ENCODE assay signal across 12 mouse cellular contexts in the genomic region with DNA sequence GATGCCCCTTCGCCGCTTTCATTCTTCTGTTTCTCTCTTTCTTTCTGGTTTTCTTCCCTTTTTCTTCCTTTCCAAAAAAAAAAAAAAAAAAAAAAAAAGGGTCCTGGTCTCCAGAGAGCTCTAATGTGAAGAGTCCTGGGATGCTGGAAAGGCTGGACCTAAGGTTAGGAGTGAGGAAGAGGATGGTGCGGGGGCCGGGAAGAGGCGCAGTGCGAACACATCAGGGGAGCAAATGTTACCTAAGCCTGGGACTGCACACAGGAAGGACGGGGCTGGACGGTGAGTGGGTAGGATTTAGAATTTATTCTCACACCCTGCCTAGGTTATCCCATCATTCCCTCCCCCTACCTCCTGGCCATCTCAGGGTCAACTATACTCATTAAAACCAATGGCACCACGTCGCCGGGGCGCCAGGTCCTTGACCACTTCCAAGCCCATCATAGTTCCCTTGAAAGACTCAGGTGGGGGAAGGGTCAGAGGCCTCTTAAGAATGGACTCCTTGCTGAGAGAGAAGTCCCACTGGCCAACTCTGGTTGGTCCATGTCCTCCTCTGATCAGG. TPM values are rescaled to one million over a fixed set of nuclear protein-coding genes. Genes with fewer than 3 reads are reported as not detected.
DNase-seq lines count a peak whose midpoint lies in the region; ATAC-seq and TF ChIP-seq lines count a peak whose summit lies in the region.
"Had no signal": no experiment of that assay in that cellular context is flagged by ENCODE, and none has a peak within 500 bp of the region (broad histone marks: within the 10 kb centered on the region; RNA-seq: fewer than 3 reads in every experiment).

No protein-coding gene starts in this region.

- TF ChIP-seq CTCF in brain, embryonic 14.5 days (IDR thresholded peaks at IDR 0.05; ENCODE audit: borderline replicate concordance, extremely low read depth, insufficient read depth, insufficient read length): no peak

- H3K9me3 ChIP-seq in heart, embryonic 11.5 days (replicated peaks; ENCODE audit: control insufficient read depth, low read length): no peaks in the 10 kb centered on the region
- no peaks in the 10 kb centered on the region for H3K9me3 ChIP-seq in forebrain, embryonic 14.5 days (replicated peaks; ENCODE audit: control insufficient read depth, low read length)
- peaks cover 17% of the 10 kb centered on the region for H3K9me3 ChIP-seq in midbrain, embryonic 10.5 days (replicated peaks)
- H3K9me3 ChIP-seq: liver, embryonic 15.5 days had no signal

- no peak overlapping the region for H3K27ac ChIP-seq in heart, embryonic 11.5 days (ENCODE audit: low read depth, low read length)
- H3K27ac ChIP-seq in forebrain, embryonic 14.5 days (ENCODE audit: low read depth, low read length): peak overlapping the region; percentile 96
- peak overlapping the region; percentile 89 for H3K27ac ChIP-seq in midbrain, embryonic 10.5 days (replicated peaks)
- H3K27ac ChIP-seq: liver, embryonic 15.5 days had no signal

- ATAC-seq in heart, embryonic 11.5 days (replicated peaks; ENCODE audit: insufficient number of reproducible peaks, low FRiP score, low TSS enrichment): no peak
- peak; percentile 19 for ATAC-seq in forebrain, embryonic 14.5 days
- ATAC-seq: activated CD4-positive, CD25-positive, alpha-beta regulatory T cell, adult 4 months had no signal

- peaks cover 30% of the 10 kb centered on the region for H3K4me1 ChIP-seq in heart, embryonic 11.5 days (ENCODE audit: control insufficient read depth, insufficient read depth, low read length)
- H3K4me1 ChIP-seq in forebrain, embryonic 14.5 days (ENCODE audit: control insufficient read depth, insufficient read depth, low read length): peaks cover 76% of the 10 kb centered on the region
- H3K4me1 ChIP-seq in midbrain, embryonic 10.5 days: peaks cover 94% of the 10 kb centered on the region
- H3K4me1 ChIP-seq: liver, embryonic 15.5 days had no signal

- 36% methylated on average over 12 of the region's 12 CpGs for WGBS in heart, embryonic 11.5 days (ENCODE audit: insufficient replicate concordance)
- 1% methylated on average over 12 of the region's 12 CpGs for WGBS in forebrain, embryonic 14.5 days
- WGBS in midbrain, embryonic 10.5 days: 9% methylated on average over 12 of the region's 12 CpGs

- no peaks in the 10 kb centered on the region for H3K36me3 ChIP-seq in heart, embryonic 11.5 days (ENCODE audit: control insufficient read depth, insufficient read depth, low read length)
- no peaks in the 10 kb centered on the region for H3K36me3 ChIP-seq in forebrain, embryonic 14.5 days (ENCODE audit: control insufficient read depth, insufficient read depth, low read length)
- peaks cover 45% of the 10 kb centered on the region for H3K36me3 ChIP-seq in midbrain, embryonic 10.5 days
- H3K36me3 ChIP-seq: liver, embryonic 15.5 days had no signal

- no peak for TF ChIP-seq POLR2A in brain, embryonic 14.5 days (IDR thresholded peaks at IDR 0.05; ENCODE audit: borderline replicate concordance, extremely low read depth, insufficient read depth, insufficient read length, poor library complexity, severe bottlenecking)

- no peak overlapping the region for H3K9ac ChIP-seq in heart, embryonic 11.5 days (ENCODE audit: low read depth, low read length)
- H3K9ac ChIP-seq in forebrain, embryonic 14.5 days (ENCODE audit: low read length): peak overlapping the region; percentile 40
- H3K9ac ChIP-seq: liver, embryonic 15.5 days had no signal

- H3K27me3 ChIP-seq in heart, embryonic 11.5 days (ENCODE audit: control insufficient read depth, insufficient read depth, low read length): no peaks in the 10 kb centered on the region
- no peaks in the 10 kb centered on the region for H3K27me3 ChIP-seq in forebrain, embryonic 14.5 days (replicated peaks; ENCODE audit: control insufficient read depth, insufficient read depth, low read length)
- H3K27me3 ChIP-seq in midbrain, embryonic 10.5 days (ENCODE audit: low read depth, poor library complexity, severe bottlenecking): no peaks in the 10 kb centered on the region

- peak overlapping the region; percentile 68 for H3K4me2 ChIP-seq in heart, embryonic 11.5 days
- H3K4me2 ChIP-seq in forebrain, embryonic 14.5 days (ENCODE audit: low read length): peak overlapping the region; percentile 56
- H3K4me2 ChIP-seq: liver, embryonic 15.5 days had no signal

- H3K4me3 ChIP-seq in heart, embryonic 11.5 days (ENCODE audit: low read depth, low read length): peak overlapping the region; percentile 31
- H3K4me3 ChIP-seq in forebrain, embryonic 14.5 days (ENCODE audit: low read depth, low read length): peak overlapping the region; percentile 24
- peak overlapping the region; percentile 47 for H3K4me3 ChIP-seq in midbrain, embryonic 10.5 days
- H3K4me3 ChIP-seq: liver, embryonic 15.5 days had no signal

- no peak for DNase-seq in heart, adult 8-10 months (ENCODE audit: low spot score)
- DNase-seq in brain, embryonic 14.5 days (ENCODE audit: low read depth): peak; percentile 61
- no peak for DNase-seq in forebrain, embryonic 14.5 days (ENCODE audit: low spot score)
- DNase-seq in midbrain, embryonic 10.5 days (ENCODE audit: low spot score): peak; percentile 66
- no peak for DNase-seq in T-cell, adult 2 months (ENCODE audit: low spot score)
- no peak for DNase-seq in gastrocnemius, postnatal 10 days
- no peak for DNase-seq in thymus, adult 18-20 months
- DNase-seq: cerebellum, postnatal 36 days; kidney, postnatal 10 days had no signal

RNA-seq across cellular contexts. Expression of a gene that starts 27.4 kb away (rescaled TPM):
- 8.7 and 8.9 TPM in 2 replicates for polyA plus RNA-seq in heart, embryonic 11.5 days (2014; fragmentation: Nextera tagmentation; extraction: Ambion mirVana)
- 1 to 10 TPM; 3.5 to 4.0 (median 3.8) TPM for total RNA-seq in heart, adult 8-10 months (2022)
- polyA plus RNA-seq in brain, embryonic 14.5 days (2012; rRNA removed): 20.2 and 20.5 TPM in 2 replicates
- polyA plus RNA-seq in forebrain, embryonic 14.5 days (2014; fragmentation: Nextera tagmentation; extraction: Ambion mirVana): 11.5 and 13.3 TPM in 2 replicates
- 30.8 and 37.1 TPM in 2 replicates for polyA plus RNA-seq in midbrain, embryonic 10.5 days (2016; fragmentation: Nextera tagmentation; extraction: Ambion mirVana)
- 10 to 100 TPM; 14.0 to 15.9 TPM for total RNA-seq in gastrocnemius, postnatal 10 days (2021)

Comparison
In these comparisons a context has a peak if more than half of its experiments do, and no peak if none do; other contexts are left out.
1. DNase-seq: peak in brain, embryonic 14.5 days (single experiment) and midbrain, embryonic 10.5 days (single experiment); none in heart, adult 8-10 months (single experiment), forebrain, embryonic 14.5 days (single experiment), T-cell, adult 2 months (single experiment), gastrocnemius, postnatal 10 days (single experiment) and thymus, adult 18-20 months (0 of 2).
2. Peak in every context shown above with its lines, with median percentiles within 50 percentile points of each other: H3K4me3 ChIP-seq.